Mouse (Mus musculus): ENCODE measurements around the gene 9230110F15Rik.
"Not testable (repeated sequence)": the region's sequence is repeated elsewhere in the genome, so short reads cannot be mapped to it uniquely, and the experiment has no call there.

DNA sequence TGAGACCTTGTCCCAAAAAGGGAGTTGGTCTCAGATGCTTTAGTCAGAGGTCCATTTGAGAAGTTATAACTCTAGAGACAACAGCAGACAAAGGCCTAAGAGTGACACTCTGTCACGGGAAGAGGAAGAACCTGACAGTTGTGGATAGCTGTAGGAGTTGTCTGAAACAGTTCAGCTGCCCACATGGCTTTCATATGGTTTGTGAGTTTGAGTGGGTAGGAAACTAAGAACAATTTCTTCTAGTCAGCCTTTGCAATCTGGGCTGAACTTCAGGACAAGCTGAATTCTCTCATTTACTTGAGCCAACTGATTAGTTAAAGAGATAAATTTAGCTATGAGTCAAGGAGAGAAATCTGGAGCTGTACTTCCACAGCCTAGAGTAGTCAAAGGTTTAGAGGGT, 49.2 kb upstream of the 9230110F15Rik start:
- TF ChIP-seq CTCF (IDR thresholded peaks at IDR 0.05; ENCODE audit: low read depth, low read length); POLR2AphosphoS5 (IDR thresholded peaks at IDR 0.05; ENCODE audit: insufficient replicate concordance, low read depth, low read length); GATA1 (IDR thresholded peaks at IDR 0.05; ENCODE audit: borderline replicate concordance, low read length); TAL1 (conservative IDR thresholded peaks at IDR 0.05; ENCODE audit: low read depth, low read length); GATA2 (IDR thresholded peaks at IDR 0.05; ENCODE audit: borderline replicate concordance, low read depth, low read length): not testable (repeated sequence)
